Mouse (Mus musculus) central nervous system, embryonic 11.5 days (tissue): ENCODE data around the gene Tagap. TPM values are rescaled to one million over a fixed set of nuclear protein-coding genes. Genes with fewer than 3 reads are reported as not detected.

Source experiments
- polyA plus RNA-seq: library from polyadenylated mRNA; depleted of rRNA; stranded (reverse); fragments of >200 nt; gene quantifications from 2 replicates; pipeline ENCODE4 v1.2.3, GENCODE M21; 2012; rRNA removed

The Tagap gene
- 0.32 and 0.43 TPM in 2 replicates for polyA plus RNA-seq

DNA sequence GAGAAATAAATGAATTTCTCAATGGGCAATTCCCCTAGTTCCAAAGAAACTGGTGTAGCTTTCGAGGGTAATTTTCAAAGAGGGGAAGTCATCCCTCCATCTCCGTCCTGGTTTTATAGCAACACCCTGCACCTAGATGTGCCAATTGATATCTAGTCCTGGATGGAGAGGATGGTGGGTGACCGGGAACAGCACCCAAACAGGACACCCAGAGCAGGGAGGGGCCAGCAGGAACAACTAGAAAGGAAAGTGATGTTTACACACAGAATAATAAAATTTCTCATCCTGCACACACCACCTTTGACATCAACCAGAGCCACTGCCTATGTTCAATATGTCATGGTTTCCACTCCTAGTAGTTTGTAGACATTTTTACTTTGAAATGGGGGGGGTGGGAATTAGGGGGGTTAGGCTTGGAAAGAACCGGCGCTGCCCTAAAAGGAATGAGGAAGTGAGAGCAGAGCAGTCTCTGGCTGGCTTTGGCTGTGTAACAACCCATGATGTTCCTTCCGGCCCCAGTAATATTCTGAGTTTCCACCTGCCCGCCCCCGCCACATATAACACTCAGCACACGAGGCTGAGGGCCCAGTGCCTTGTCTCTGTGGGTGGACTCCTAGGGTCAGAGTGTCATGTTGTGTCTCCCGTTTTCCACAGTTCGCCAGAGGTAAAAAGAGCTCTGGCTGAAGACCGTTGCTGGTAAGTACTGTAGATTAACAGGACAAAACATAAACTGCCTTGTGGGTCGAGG lies at the start of gene Tagap:
Gene Tagap (plus strand): TSS at position 588 of the 748 bp plus-strand sequence.

DNA sequence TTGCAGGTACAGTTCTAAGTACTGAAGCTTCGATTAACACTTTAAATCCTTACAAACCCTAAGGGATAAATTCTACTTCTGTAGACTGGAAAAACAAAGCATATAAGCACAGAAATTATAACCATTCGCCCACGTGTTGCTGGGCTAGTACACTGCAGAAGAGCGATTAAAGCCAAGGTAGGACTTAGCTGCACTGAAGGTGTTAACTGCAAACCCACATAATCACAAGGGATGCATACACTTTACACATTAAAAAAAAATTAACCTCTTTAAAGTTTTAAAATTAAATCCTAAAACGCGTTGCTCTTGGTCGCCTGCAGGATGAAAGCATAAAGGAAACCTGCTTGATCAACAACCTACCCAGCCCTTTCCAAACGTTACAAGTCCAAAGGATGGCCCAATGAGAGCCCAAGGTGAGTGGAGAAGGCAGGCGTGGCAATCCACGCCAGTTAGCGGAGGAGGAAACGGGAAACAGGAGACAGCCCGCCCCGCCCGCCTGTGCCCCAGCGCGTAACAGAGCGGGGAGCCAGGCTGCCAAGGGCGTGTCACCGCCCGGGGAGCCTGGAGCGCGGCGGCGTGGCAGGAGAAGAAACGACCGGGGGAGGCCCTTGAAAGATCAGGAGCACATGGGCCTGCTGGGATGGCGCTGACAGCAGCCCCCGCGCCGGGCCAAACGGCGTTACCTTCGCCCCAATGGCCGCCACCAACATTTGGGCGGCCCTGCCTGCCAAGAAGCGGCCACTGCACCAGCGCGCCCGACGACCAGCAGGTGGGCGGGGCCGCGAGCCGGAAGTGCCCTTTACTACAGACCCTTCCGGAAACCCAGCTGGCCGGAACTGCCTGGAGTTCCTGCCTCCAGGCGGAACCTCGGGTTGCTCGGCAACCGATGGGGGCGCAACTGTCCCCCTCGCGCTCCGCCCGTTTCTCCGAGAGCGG lies 19.6 kb downstream of the Tagap start, which contains the start of gene Rsph3a:
Gene Rsph3a (plus strand): TSS at position 498 of the 936 bp plus-strand sequence.

Other genes with a start within 250 kb of the Tagap start
- gene Fndc1, start 98.7 kb upstream of the Tagap start, polyA plus RNA-seq: 0.66 and 1.4 TPM in 2 replicates
- 35.3 and 41.7 TPM in 2 replicates for gene Rsph3a, start 19.6 kb downstream of the Tagap start, polyA plus RNA-seq
- gene Gm49673, start 221.8 kb downstream of the Tagap start, polyA plus RNA-seq: 0.31 and 0.32 TPM in 2 replicates
- gene Rnaset2a, start 222.1 kb downstream of the Tagap start, polyA plus RNA-seq: 17.1 and 24.6 TPM in 2 replicates
- 23.0 and 25.3 TPM in 2 replicates for gene Fgfr1op, start 239.5 kb downstream of the Tagap start, polyA plus RNA-seq